Mouse (Mus musculus) gastrocnemius, postnatal 10 days (tissue): Measurements from ENCODE around the gene Hist1h3f. TPM values are rescaled to one million over a fixed set of nuclear protein-coding genes. Genes with fewer than 3 reads are reported as not detected.
"Not testable (repeated sequence)": the region's sequence is repeated elsewhere in the genome, so short reads cannot be mapped to it uniquely, and the experiment has no call there.

Experiments
- DNase-seq: peaks from one replicate; pipeline ENCODE4 v3.0.0; 2021; ENCODE audit warnings: mixed read lengths
- total RNA-seq, 2 experiments: library from RNA; stranded (reverse); gene quantifications; 2 replicates each; pipeline ENCODE4 v1.2.3; 2021

Hist1h3f gene
- total RNA-seq, 2 experiments from 2014 or later, result 53.8 to 66.7 TPM

DNA sequence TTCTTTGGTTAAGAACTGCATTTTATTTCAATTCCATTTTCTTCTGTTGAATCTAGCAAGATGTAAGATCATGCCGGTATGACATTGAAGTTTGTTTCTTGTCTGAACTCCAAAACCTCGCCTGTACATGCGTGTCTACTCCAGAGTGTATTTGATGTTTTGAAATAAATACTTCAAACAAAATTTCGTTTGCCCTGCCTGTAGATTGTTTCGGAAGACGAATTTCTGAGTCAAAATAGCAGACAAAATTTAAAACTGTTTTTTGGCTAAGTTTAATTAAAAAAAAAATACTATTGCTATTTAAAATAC lies 25.6 kb upstream of the Hist1h3f start:
- no peak for DNase-seq

GRCm38 (mm10) chr13:23518885-23519284 lies 25.0 kb upstream of the Hist1h3f start:
- DNase-seq, result peak; percentile 53

DNA sequence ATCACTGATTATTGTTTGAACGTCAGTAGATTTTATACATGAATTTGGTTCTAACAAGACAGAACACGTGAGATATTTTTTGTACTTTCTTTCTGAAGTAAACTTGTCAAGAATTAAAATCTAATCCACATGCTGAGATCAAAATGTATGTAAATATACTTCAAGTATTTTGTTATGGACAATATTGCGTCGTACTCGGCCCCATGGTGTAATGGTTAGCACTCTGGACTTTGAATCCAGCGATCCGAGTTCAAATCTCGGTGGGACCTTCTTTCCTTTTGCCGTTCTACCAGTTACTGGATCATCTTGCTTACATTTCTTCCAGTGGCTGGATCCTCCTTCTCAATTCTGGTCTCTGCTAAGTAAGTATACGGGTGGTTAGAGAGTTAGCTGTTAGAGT lies 24.4 kb upstream of the Hist1h3f start:
- peak; percentile 52 for DNase-seq

GRCm38 (mm10) chr13:23521703-23522102 lies 22.1 kb upstream of the Hist1h3f start:
- peak; percentile 56 for DNase-seq

DNA sequence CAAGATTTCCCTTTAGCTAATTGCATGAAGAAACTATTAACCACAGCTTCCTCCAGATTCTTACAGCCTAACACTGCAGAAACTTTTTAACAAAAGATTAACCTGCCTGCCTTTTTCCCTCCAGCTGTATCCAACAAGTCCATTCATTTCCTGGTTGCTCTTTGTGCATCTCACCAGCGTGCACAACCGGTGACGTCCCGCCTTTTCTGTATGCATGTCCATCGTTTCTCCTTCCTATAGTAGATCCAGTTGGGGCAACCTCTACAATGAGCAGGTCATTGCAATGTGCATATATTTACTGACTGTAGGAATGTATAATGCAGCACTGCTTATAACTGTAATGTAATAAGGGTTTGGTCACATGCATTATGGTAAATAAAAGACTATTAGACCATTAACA lies 19.9 kb upstream of the Hist1h3f start:
- no peak for DNase-seq

GRCm38 (mm10) chr13:23524654-23525053 lies 19.2 kb upstream of the Hist1h3f start:
- peak; percentile 76 for DNase-seq

DNA sequence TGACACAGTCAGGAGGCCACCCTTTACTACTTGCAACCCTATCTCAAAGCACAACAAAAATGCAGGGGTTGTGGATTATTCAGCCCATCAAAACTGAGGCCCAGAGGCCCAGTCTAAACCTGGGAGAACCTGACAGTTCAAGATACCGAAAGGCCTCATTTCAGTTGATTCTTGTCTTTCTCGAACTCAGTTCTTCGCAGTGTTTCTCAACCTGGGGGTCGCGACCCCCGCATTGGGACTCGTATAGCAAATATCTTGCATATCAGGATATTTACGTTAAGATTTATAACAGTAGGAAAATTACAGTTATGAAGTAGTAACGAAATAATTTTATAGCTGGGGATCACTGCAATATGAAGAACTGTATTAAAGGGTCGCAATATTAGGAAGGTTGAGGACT lies 18.0 kb upstream of the Hist1h3f start:
- no peak for DNase-seq

DNA sequence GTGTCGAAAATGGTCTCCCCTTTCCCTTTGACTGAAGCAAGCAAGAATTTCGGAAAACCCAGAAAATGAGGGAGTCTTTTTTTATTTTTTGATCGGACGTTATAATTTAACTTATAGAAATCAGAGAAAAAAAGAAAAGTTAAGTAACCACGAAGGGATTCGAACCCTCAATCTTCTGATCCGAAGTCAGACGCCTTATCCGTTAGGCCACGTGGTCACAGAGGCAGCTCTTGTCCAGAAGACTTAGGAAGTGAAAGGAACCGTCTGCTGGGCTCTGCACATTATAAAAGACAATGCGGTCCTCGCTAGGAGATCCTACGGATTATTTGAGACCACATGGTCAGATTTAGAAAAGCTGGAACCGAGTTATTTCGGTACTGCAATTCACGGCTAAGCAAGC lies 17.5 kb upstream of the Hist1h3f start:
- DNase-seq, result peak; percentile 87

GRCm38 (mm10) chr13:23529005-23529404 lies 14.8 kb upstream of the Hist1h3f start:
- DNase-seq, result no peak

DNA sequence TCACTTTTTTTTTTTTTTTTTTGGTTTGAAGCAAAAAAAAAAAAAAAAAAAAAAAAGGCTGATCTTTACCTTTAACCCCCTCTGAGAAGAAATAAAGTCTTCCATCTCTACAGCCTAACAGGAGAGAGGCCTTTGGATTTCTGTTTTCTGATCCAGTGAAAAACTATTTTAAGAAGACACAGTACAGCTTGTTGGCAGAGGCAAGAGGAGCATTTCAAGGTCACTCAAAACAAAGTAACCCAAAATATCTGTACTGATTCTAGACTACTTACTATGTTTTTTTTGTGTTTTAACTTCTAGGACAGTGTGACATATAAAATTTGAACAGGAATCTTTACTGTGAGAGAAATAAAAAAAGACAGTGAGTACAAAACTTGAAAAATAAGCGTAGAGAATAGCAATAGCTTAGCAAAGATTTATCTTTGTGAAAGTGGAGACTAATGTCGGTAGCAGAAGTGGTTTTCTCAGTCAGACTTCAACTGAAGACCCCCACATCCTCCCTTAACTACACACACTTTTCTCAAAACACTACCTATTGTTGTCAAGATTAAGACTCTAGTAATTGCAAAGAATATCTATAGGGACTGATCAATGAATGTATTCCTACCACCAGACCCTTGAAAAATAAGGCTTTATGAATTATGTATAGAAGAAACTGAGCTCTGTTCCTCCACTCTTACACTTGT lies 14.2 kb upstream of the Hist1h3f start:
- no peak for DNase-seq

GRCm38 (mm10) chr13:23530181-23530900 lies 13.5 kb upstream of the Hist1h3f start:
- DNase-seq, result peak; percentile 47

- DNase-seq, result peak; percentile 86
Measured at GRCm38 (mm10) chr13:23530901-23531875, 12.7 kb upstream of the Hist1h3f start, which contains the start of gene Hist1h4h. Gene Hist1h4h, plus strand, starts transcription at chr13:23531050.

DNA sequence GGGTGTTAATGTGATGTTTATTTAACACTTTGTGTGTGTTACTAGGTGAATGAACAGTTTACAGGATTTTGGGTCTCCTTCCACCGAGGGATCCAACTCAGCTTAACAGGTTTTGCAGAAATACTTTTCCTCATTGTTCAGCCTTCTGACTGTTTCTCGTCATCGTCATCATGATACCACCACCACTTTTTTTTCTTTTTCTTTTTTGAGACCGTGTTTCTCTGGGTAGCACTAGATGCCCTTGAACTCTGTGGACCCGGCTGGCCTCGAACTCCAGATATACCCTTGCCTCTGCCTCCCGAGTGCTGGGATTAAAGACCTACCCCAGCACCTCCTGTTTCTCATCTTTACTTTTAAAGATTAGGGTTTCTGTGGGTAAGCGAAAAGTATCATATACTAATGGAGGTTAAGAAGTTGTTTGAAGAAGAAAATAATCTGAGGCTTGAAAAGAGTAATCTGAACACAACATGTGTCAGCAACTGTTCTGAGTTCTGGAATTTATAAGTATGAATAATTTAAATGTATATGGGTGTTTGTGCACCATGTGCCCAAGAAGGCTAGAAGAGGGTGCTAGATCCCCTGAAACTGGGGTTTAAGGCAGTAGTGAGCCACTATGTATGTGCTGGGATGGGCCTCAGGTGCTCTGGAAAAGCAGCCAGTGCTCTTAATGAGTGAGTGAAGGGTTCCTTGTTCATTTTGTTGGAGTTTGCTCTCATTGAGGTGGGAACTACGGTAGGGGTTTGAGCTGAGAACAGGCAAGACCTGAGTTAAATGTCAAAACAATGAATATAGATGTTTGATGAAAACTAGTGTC lies 11.4 kb upstream of the Hist1h3f start:
- no peak for DNase-seq

DNA sequence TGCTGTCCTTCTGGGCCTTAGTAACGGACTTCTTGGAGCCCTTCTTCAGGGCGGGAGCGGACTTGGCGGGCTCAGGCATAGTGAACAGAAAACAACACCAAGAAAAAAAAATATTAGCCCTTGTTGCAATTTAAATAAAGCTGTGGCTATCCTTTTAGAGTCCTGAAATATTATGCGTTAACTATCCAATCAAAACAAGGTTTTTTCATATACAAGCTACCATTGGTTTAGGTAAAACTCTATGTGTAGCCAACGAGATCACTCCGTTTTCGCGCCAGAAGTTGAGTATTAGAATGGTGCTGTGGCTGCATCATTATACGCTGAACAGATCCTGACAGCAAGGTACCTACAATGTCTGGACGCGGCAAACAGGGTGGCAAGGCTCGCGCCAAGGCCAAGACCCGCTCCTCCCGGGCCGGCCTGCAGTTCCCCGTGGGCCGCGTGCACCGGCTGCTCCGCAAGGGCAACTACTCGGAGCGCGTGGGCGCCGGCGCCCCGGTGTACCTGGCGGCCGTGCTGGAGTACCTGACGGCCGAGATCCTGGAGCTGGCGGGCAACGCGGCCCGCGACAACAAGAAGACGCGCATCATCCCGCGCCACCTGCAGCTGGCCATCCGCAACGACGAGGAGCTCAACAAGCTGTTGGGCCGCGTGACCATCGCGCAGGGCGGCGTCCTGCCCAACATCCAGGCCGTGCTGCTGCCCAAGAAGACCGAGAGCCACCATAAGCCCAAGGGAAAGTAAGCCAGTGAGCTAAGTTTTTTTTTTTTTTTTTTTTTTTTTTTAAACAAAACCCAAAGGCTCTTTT lies 10.1 kb upstream of the Hist1h3f start, which contains the start of gene Hist1h2af:
TSS of gene Hist1h2af (plus strand) at position 347 of the 808 bp plus-strand sequence.
- not testable (repeated sequence) for DNase-seq

- DNase-seq, result no peak
Measured at GRCm38 (mm10) chr13:23534368-23535131, 9.3 kb upstream of the Hist1h3f start.

DNA sequence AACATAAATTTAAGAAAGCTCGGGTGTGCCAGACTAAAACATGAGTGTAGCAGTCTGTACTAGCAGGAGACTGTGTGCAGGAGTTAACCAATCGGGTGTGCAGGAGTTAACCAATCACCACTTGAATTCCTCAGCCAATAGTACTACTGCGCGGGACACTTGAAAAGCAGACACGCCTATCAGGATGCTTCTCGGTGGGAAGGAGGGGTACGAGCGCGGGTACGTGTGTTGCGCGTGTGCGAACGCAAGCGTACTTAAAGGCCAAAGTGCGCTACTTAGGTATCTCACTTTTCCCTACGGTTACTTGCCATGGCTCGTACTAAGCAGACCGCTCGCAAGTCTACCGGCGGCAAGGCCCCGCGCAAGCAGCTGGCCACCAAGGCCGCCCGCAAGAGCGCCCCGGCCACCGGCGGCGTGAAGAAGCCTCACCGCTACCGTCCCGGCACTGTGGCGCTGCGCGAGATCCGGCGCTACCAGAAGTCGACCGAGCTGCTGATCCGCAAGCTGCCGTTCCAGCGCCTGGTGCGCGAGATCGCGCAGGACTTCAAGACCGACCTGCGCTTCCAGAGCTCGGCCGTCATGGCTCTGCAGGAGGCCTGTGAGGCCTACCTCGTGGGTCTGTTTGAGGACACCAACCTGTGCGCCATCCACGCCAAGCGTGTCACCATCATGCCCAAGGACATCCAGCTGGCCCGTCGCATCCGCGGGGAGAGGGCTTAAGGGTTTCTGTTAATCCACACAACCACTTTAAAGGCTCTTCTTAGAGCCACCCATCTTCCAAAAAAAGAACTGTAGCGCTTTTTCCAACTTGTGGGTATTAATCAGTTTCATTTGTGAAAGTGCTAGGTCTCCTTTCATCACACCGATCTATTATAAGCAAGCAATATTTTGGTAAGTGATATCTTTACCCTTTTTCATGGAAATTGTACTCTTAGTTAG lies 8.4 kb upstream of the Hist1h3f start, which contains the start of gene Hist1h3g:
TSS of gene Hist1h3g (plus strand) at position 286 of the 939 bp plus-strand sequence.
- peak; percentile 75 for DNase-seq

GRCm38 (mm10) chr13:23536076-23536822 lies 7.6 kb upstream of the Hist1h3f start:
- DNase-seq, result no peak
